Mouse (Mus musculus) adrenal gland, postnatal 36 days (tissue): ENCODE data around the gene Sprr2a1. TPM values are rescaled to one million over a fixed set of nuclear protein-coding genes. Genes with fewer than 3 reads are reported as not detected.

Experiments used
- total RNA-seq, 2 experiments: library from RNA; stranded (reverse); gene quantifications; 2 replicates each; pipeline ENCODE4 v1.2.3; 2021

Gene Sprr2a1
- total RNA-seq, 2 experiments from 2014 or later = not detected

Other genes starting within 250 kb of the Sprr2a1 start
- gene Pglyrp3, start 201.2 kb upstream of the Sprr2a1 start, total RNA-seq = not detected
- under 1 TPM; 0.26 TPM for gene Lor, start 132.7 kb upstream of the Sprr2a1 start, total RNA-seq
- gene Prr9, start 91.9 kb upstream of the Sprr2a1 start, total RNA-seq = not detected
- not detected for gene Lelp1, start 73.1 kb upstream of the Sprr2a1 start, total RNA-seq
- not detected for gene Sprr2a2, start 121 bp downstream of the Sprr2a1 start, total RNA-seq
- not detected for gene Sprr2a3, start 69.6 kb downstream of the Sprr2a1 start, total RNA-seq
- not detected for gene Sprr2b, start 100.8 kb downstream of the Sprr2a1 start, total RNA-seq
- gene Sprr2d, start 123.3 kb downstream of the Sprr2a1 start, total RNA-seq = not detected
- not detected for gene Sprr2e, start 136.3 kb downstream of the Sprr2a1 start, total RNA-seq
- not detected for gene Sprr2f, start 149.4 kb downstream of the Sprr2a1 start, total RNA-seq
- gene Sprr2h, start 169.9 kb downstream of the Sprr2a1 start, total RNA-seq = not detected
- gene Sprr2i, start 192.2 kb downstream of the Sprr2a1 start, total RNA-seq = not detected
- not detected for gene Sprr2j-ps, start 202.3 kb downstream of the Sprr2a1 start, total RNA-seq
- 1 to 10 TPM; 6.5 to 6.6 TPM for gene Gm9774, start 213.6 kb downstream of the Sprr2a1 start, total RNA-seq
- gene Sprr2k, start 216.8 kb downstream of the Sprr2a1 start, total RNA-seq = not detected
- not detected for gene Sprr1b, start 223.0 kb downstream of the Sprr2a1 start, total RNA-seq
- gene Sprr3, start 242.9 kb downstream of the Sprr2a1 start, total RNA-seq = not detected